In the genomic region with DNA sequence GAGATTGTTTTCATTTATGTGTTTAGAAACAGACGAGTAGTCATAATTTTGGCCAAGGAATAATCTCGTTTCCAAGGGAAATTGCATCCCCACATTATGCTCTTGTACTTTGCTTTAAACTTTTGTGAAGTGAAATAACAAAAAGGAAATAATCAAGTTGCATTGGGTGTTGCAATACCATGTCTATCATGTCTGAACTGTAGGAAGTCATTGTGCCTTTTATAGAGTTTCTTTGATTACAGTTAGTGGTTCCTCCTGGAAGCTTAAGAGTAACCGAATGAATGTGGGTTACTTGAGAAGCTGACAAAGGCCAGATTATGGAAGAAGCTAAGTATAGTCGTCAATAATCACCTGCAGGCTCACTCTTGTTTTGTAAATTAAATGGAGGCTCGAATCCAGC, we compare ENCODE assay signal across 17 mouse cellular contexts.
"Had no signal": no experiment of that assay in that cellular context is flagged by ENCODE, and none has a peak within 500 bp of the region (broad histone marks: within the 10 kb centered on the region; RNA-seq: fewer than 3 reads in every experiment).

No protein-coding gene starts in this region.

- H3K4me2 ChIP-seq: liver, embryonic 13.5 days; midbrain, embryonic 12.5 days had no signal

- H3K4me1 ChIP-seq: midbrain, embryonic 12.5 days had no signal

- ATAC-seq: midbrain, embryonic 16.5 days had no signal

- H3K27me3 ChIP-seq: liver, embryonic 13.5 days; midbrain, embryonic 12.5 days had no signal

- H3K9ac ChIP-seq: liver, embryonic 13.5 days; midbrain, embryonic 12.5 days had no signal

- H3K36me3 ChIP-seq: liver, embryonic 13.5 days; midbrain, embryonic 12.5 days had no signal

- H3K4me3 ChIP-seq: layer of hippocampus, adult 2 months; left cerebral cortex, adult 2 months; liver, embryonic 13.5 days; midbrain, embryonic 12.5 days had no signal

- H3K27ac ChIP-seq: kidney, postnatal 0 days; layer of hippocampus, adult 2 months; left cerebral cortex, adult 2 months; liver, embryonic 13.5 days; macrophage; midbrain, embryonic 12.5 days; stomach, postnatal 0 days had no signal

- DNase-seq: kidney, adult 2 months; kidney, postnatal 25 days; layer of hippocampus, adult 9-11 months; layer of hippocampus, postnatal 36 days; liver, embryonic 13.5 days; lung, adult 2 months; lung, postnatal 14 days; thymus, adult 2 months; thymus, postnatal 14 days; thymus, postnatal 4 days had no signal

- H3K9me3 ChIP-seq: liver, embryonic 13.5 days; midbrain, embryonic 12.5 days had no signal
